Mouse (Mus musculus): ENCODE data around the gene Ndufaf2.

Ndufaf2 gene

GRCm38 (mm10) chr13:108159963-108160362 is 1.5 kb upstream of the Ndufaf2 start:
- DNase-seq (ENCODE audit: low read depth, low spot score) = peak; percentile 38
- H3K36me3 ChIP-seq (ENCODE audit: control insufficient read depth, insufficient read depth, low read length, poor library complexity, severe bottlenecking) = no peaks in the 10 kb centered on the region; the same call in 1 of the 2 replicates

GRCm38 (mm10) chr13:108159241-108159575 is 785 bp upstream of the Ndufaf2 start:
- DNase-seq (ENCODE audit: low read depth, low spot score) = no peak
- Histone ChIP-seq H3K36me3 (ENCODE audit: control insufficient read depth, insufficient read depth, low read length, poor library complexity, severe bottlenecking) (no peaks in the 10 kb centered on the region; the same call in 1 of the 2 replicates), H3K27me3 (ENCODE audit: control insufficient read depth, insufficient read depth, low read length, poor library complexity, severe bottlenecking) (no peaks in the 10 kb centered on the region)

More at GRCm38 (mm10) chr13:108159963-108160362, 1.5 kb upstream of the Ndufaf2 start:
- H3K27me3 ChIP-seq (ENCODE audit: control insufficient read depth, insufficient read depth, low read length, poor library complexity, severe bottlenecking) = no peaks in the 10 kb centered on the region

GRCm38 (mm10) chr13:108157732-108158464 is 525 bp downstream of the Ndufaf2 start:
- no peaks in the 10 kb centered on the region for H3K27me3 ChIP-seq (ENCODE audit: control insufficient read depth, insufficient read depth, low read length, poor library complexity, severe bottlenecking)
- no peak for DNase-seq (ENCODE audit: low read depth, low spot score)

GRCm38 (mm10) chr13:108157156-108157555 is 1.3 kb downstream of the Ndufaf2 start:
- Histone ChIP-seq H3K27me3 (ENCODE audit: control insufficient read depth, insufficient read depth, low read length, poor library complexity, severe bottlenecking) (no peaks in the 10 kb centered on the region), H3K36me3 (ENCODE audit: control insufficient read depth, insufficient read depth, low read length, poor library complexity, severe bottlenecking) (no peaks in the 10 kb centered on the region; the same call in 1 of the 2 replicates)
- no peak for DNase-seq (ENCODE audit: low read depth, low spot score)

More at GRCm38 (mm10) chr13:108157732-108158464, 525 bp downstream of the Ndufaf2 start:
- H3K36me3 ChIP-seq (ENCODE audit: control insufficient read depth, insufficient read depth, low read length, poor library complexity, severe bottlenecking) = no peaks in the 10 kb centered on the region; the same call in 1 of the 2 replicates

- no peaks in the 10 kb centered on the region for H3K36me3 ChIP-seq (ENCODE audit: control insufficient read depth, insufficient read depth, low read length, poor library complexity, severe bottlenecking)
- DNase-seq (ENCODE audit: low read depth, low spot score) = peak; percentile 73
Observed at GRCm38 (mm10) chr13:108152650-108153372, 5.6 kb downstream of the Ndufaf2 start.

GRCm38 (mm10) chr13:108151782-108152181 is 6.6 kb downstream of the Ndufaf2 start:
- peak; percentile 61 for DNase-seq (ENCODE audit: low read depth, low spot score)
- no peaks in the 10 kb centered on the region for H3K27me3 ChIP-seq (ENCODE audit: control insufficient read depth, insufficient read depth, low read length, poor library complexity, severe bottlenecking)

More at GRCm38 (mm10) chr13:108152650-108153372, 5.6 kb downstream of the Ndufaf2 start:
- no peaks in the 10 kb centered on the region for H3K27me3 ChIP-seq (ENCODE audit: control insufficient read depth, insufficient read depth, low read length, poor library complexity, severe bottlenecking)

GRCm38 (mm10) chr13:108144086-108144485 is 14.3 kb downstream of the Ndufaf2 start:
- DNase-seq (ENCODE audit: low read depth, low spot score) = no peak
- H3K27me3 ChIP-seq (ENCODE audit: control insufficient read depth, insufficient read depth, low read length, poor library complexity, severe bottlenecking) = no peaks in the 10 kb centered on the region
- no peaks in the 10 kb centered on the region for H3K36me3 ChIP-seq (ENCODE audit: control insufficient read depth, insufficient read depth, low read length, poor library complexity, severe bottlenecking)

More at GRCm38 (mm10) chr13:108151782-108152181, 6.6 kb downstream of the Ndufaf2 start:
- H3K36me3 ChIP-seq (ENCODE audit: control insufficient read depth, insufficient read depth, low read length, poor library complexity, severe bottlenecking) = no peaks in the 10 kb centered on the region

- no peaks in the 10 kb centered on the region for H3K27me3 ChIP-seq (ENCODE audit: control insufficient read depth, insufficient read depth, low read length, poor library complexity, severe bottlenecking)
- DNase-seq (ENCODE audit: low read depth, low spot score) = no peak
- no peaks in the 10 kb centered on the region for H3K36me3 ChIP-seq (ENCODE audit: control insufficient read depth, insufficient read depth, low read length, poor library complexity, severe bottlenecking)
Observed at GRCm38 (mm10) chr13:108138403-108138977, 19.9 kb downstream of the Ndufaf2 start.

GRCm38 (mm10) chr13:108135617-108136016 is 22.8 kb downstream of the Ndufaf2 start:
- no peaks in the 10 kb centered on the region for H3K27me3 ChIP-seq (ENCODE audit: control insufficient read depth, insufficient read depth, low read length, poor library complexity, severe bottlenecking)
- DNase-seq (ENCODE audit: low read depth, low spot score) = no peak
- no peaks in the 10 kb centered on the region for H3K36me3 ChIP-seq (ENCODE audit: control insufficient read depth, insufficient read depth, low read length, poor library complexity, severe bottlenecking)

GRCm38 (mm10) chr13:108132031-108132819 is 26.2 kb downstream of the Ndufaf2 start:
- DNase-seq (ENCODE audit: low read depth, low spot score) = no peak
- Histone ChIP-seq H3K27me3 (ENCODE audit: control insufficient read depth, insufficient read depth, low read length, poor library complexity, severe bottlenecking) (no peaks in the 10 kb centered on the region), H3K36me3 (ENCODE audit: control insufficient read depth, insufficient read depth, low read length, poor library complexity, severe bottlenecking) (no peaks in the 10 kb centered on the region)

GRCm38 (mm10) chr13:108130737-108131136 is 27.7 kb downstream of the Ndufaf2 start:
- H3K36me3 ChIP-seq (ENCODE audit: control insufficient read depth, insufficient read depth, low read length, poor library complexity, severe bottlenecking) = no peaks in the 10 kb centered on the region
- H3K27me3 ChIP-seq (ENCODE audit: control insufficient read depth, insufficient read depth, low read length, poor library complexity, severe bottlenecking) = no peaks in the 10 kb centered on the region
- DNase-seq (ENCODE audit: low read depth, low spot score) = no peak

- Histone ChIP-seq H3K36me3 (ENCODE audit: control insufficient read depth, insufficient read depth, low read length, poor library complexity, severe bottlenecking) (no peaks in the 10 kb centered on the region), H3K27me3 (ENCODE audit: control insufficient read depth, insufficient read depth, low read length, poor library complexity, severe bottlenecking) (no peaks in the 10 kb centered on the region)
- DNase-seq (ENCODE audit: low read depth, low spot score) = peak; percentile 43
Observed at GRCm38 (mm10) chr13:108129070-108129469, 29.4 kb downstream of the Ndufaf2 start.

- DNase-seq (ENCODE audit: low read depth, low spot score) = no peak
- Histone ChIP-seq H3K36me3 (ENCODE audit: control insufficient read depth, insufficient read depth, low read length, poor library complexity, severe bottlenecking) (no peaks in the 10 kb centered on the region), H3K27me3 (ENCODE audit: control insufficient read depth, insufficient read depth, low read length, poor library complexity, severe bottlenecking) (no peaks in the 10 kb centered on the region)
Observed at GRCm38 (mm10) chr13:108127883-108128282, 30.5 kb downstream of the Ndufaf2 start.

GRCm38 (mm10) chr13:108127130-108127529 is 31.3 kb downstream of the Ndufaf2 start:
- H3K36me3 ChIP-seq (ENCODE audit: control insufficient read depth, insufficient read depth, low read length, poor library complexity, severe bottlenecking) = no peaks in the 10 kb centered on the region
- H3K27me3 ChIP-seq (ENCODE audit: control insufficient read depth, insufficient read depth, low read length, poor library complexity, severe bottlenecking) = no peaks in the 10 kb centered on the region
- peak; percentile 70 for DNase-seq (ENCODE audit: low read depth, low spot score)
